Mouse (Mus musculus): Measurements from ENCODE around the gene Insc.

DNA sequence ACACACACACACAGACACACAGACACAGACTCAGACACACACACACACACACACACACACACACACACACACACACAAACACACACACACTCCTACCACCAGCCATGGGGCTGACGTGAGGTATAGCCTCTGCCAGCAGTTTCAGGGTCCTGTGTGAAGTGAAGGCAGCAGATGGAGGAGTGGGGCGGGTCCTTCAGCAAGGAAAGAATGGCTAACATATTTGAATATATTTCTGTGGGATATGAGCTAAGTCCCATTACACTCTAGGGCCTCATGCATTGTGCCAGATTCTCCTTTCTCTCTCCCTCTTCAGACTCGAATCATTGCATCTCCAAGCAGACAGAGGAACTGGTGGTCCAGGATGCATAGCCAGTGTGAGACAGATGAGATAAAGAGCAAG lies 74.9 kb downstream of the Insc start:
- TF ChIP-seq CTCF (conservative IDR thresholded peaks at IDR 0.05; ENCODE audit: insufficient read depth, insufficient read length, low read depth, low read length) (no peak), POLR2A (IDR thresholded peaks at IDR 0.05; ENCODE audit: low read depth, low read length) (no peak)
